Mouse (Mus musculus) CH12.LX (cell line): ENCODE data around the gene Traf3ip2. TPM values are rescaled to one million over a fixed set of nuclear protein-coding genes. Genes with fewer than 3 reads are reported as not detected.

Experiments
- DNase-seq: peaks from one replicate; pipeline ENCODE4 v3.0.0-alpha.2; 2013; ENCODE audit errors: extremely low read depth
- H3K27ac ChIP-seq: 2 replicates; pipeline ENCODE4 v1.5.1; 2012; ENCODE audit warnings: low read depth, mild to moderate bottlenecking, control low read depth, moderate library complexity; ENCODE audit not compliant: insufficient read depth
- H3K27me3 ChIP-seq: replicated peaks from 2 replicates; pipeline ENCODE3; 2012; ENCODE audit warnings: inconsistent platforms
- H3K36me3 ChIP-seq, 2 experiments: replicated peaks in 1 of 2; 2 replicates each; pipeline versions ENCODE3 to v1.6.1; 2012; ENCODE audit warnings: inconsistent platforms in 1 of 2, low read length in 1 of 2, mild to moderate bottlenecking in 1 of 2, mixed read lengths in 1 of 2, moderate library complexity in 1 of 2; ENCODE audit not compliant: control insufficient read depth in 1 of 2, insufficient read depth in 1 of 2
- H3K4me1 ChIP-seq, 2 experiments: 2 replicates each; pipeline ENCODE4 v1.6.1; 2012; ENCODE audit warnings: inconsistent platforms in 1 of 2, moderate library complexity in 1 of 2; ENCODE audit not compliant: insufficient read depth in 2 of 2, control insufficient read depth in 1 of 2
- H3K4me2 ChIP-seq: 2 replicates; pipeline ENCODE4 v1.6.1; 2012; ENCODE audit warnings: low read depth, mild to moderate bottlenecking, control low read depth; ENCODE audit not compliant: poor library complexity, insufficient read depth, severe bottlenecking
- H3K4me3 ChIP-seq, 3 experiments: fragments of 150-350 bp in 1 of 3; sonication (generic) in 1 of 3; replicated peaks in 1 of 3; 2 replicates each; pipeline versions ENCODE3 to v1.5.1; 2011 to 2012; ENCODE audit warnings: low read depth in 2 of 3, low read length in 2 of 3, mild to moderate bottlenecking in 2 of 3, moderate library complexity in 2 of 3, control low read depth in 1 of 3, improper control_type of control experiment in 1 of 3, inconsistent platforms in 1 of 3, mixed read lengths in 1 of 3; ENCODE audit not compliant: poor library complexity in 1 of 3
- H3K79me2 ChIP-seq: replicated peaks from 2 replicates; pipeline ENCODE4 v1.6.1; 2012; ENCODE audit warnings: mild to moderate bottlenecking, moderate library complexity; ENCODE audit not compliant: control insufficient read depth, poor library complexity, insufficient read depth, severe bottlenecking; ENCODE audit errors: extremely low read depth
- H3K9ac ChIP-seq: 2 replicates; pipeline ENCODE4 v1.6.1; 2012; ENCODE audit warnings: low read depth, mild to moderate bottlenecking, control low read depth, moderate library complexity; ENCODE audit not compliant: insufficient read depth
- H3K9me3 ChIP-seq: replicated peaks from 2 replicates; pipeline ENCODE3; 2012; ENCODE audit warnings: low read length, inconsistent platforms, mixed read lengths
- CHD1 ChIP-seq: IDR thresholded peaks from 2 replicates; pipeline ENCODE4 v1.6.1; 2012; ENCODE audit warnings: low read depth, low read length, improper control_type of control experiment, inconsistent platforms
- CTCF ChIP-seq, 2 experiments: IDR thresholded peaks in 1 of 2; conservative IDR thresholded peaks in 1 of 2; 2 replicates each; pipeline ENCODE4 v1.5.1; 2011 to 2012; ENCODE audit warnings: low read depth in 2 of 2, low read length in 2 of 2, improper control_type of control experiment in 1 of 2, inconsistent platforms in 1 of 2, mild to moderate bottlenecking in 1 of 2, moderate library complexity in 1 of 2
- EP300 ChIP-seq: IDR thresholded peaks from 2 replicates; pipeline ENCODE4 v1.6.1; 2011; ENCODE audit warnings: low read length, improper control_type of control experiment
- POLR2AphosphoS2 ChIP-seq: IDR thresholded peaks from 2 replicates; pipeline ENCODE4 v1.6.1; 2011; ENCODE audit warnings: low read depth, low read length, improper control_type of control experiment
- RAD21 ChIP-seq: IDR thresholded peaks from 2 replicates; pipeline ENCODE4 v1.6.1; 2011; ENCODE audit warnings: low read depth, mild to moderate bottlenecking, low read length, improper control_type of control experiment, moderate library complexity
- USF1 ChIP-seq: IDR thresholded peaks from 2 replicates; pipeline ENCODE4 v1.6.1; 2014; ENCODE audit warnings: low read depth, mild to moderate bottlenecking, inconsistent platforms, low read length, improper control_type of control experiment
- ZKSCAN1 ChIP-seq: IDR thresholded peaks from 2 replicates; pipeline ENCODE4 v1.6.1; 2012; ENCODE audit warnings: low read depth, inconsistent platforms, low read length, improper control_type of control experiment, borderline replicate concordance
- ZMIZ1 ChIP-seq: IDR thresholded peaks from 2 replicates; pipeline ENCODE4 v1.6.1; 2012; ENCODE audit warnings: low read depth, mild to moderate bottlenecking, inconsistent platforms, low read length, improper control_type of control experiment
- ZNF384 ChIP-seq: IDR thresholded peaks from 2 replicates; pipeline ENCODE4 v1.6.1; 2012; ENCODE audit warnings: low read depth, low read length, improper control_type of control experiment, inconsistent platforms
- dilution Hi-C: fragments of 300-500 bp; cut with MboI; formaldehyde crosslinking; loops from 2 replicates; pipeline ENCODE4 v1.14.3; 2020; ENCODE audit warnings: low sequenced_read_pairs; ENCODE audit not compliant: extremely low pct_unique_long_range_greater_than_20kb, extremely low pct_ligation_motif_present
- in situ Hi-C: fragments of 300-500 bp; cut with MboI; formaldehyde crosslinking; loops from 3 replicates; pipeline ENCODE4 v1.14.3; 2019; ENCODE audit warnings: low sequenced_read_pairs, low pct_ligation_motif_present, low pct_unique_long_range_greater_than_20kb, mixed read lengths
- polyA plus RNA-seq: library from polyadenylated mRNA; unstranded; fragments of >175 nt; gene quantifications from 2 replicates; pipeline ENCODE4 v1.2.1, GENCODE M21; 2012; ENCODE audit warnings: low read depth; ENCODE audit not compliant: insufficient read length
- total RNA-seq, 2 experiments: library from RNA; depleted of rRNA; stranded (reverse); fragments of 300-350 nt in 1 of 2; fragments of >200 nt in 1 of 2; gene quantifications; 2 replicates each; pipeline ENCODE4 v1.2.3; 2012 to 2014

The Traf3ip2 gene
- total and polyA plus RNA-seq, 3 experiments, result 9.2 to 23.4 (median 15.6) TPM

- no peak for DNase-seq
- no peaks in the 10 kb centered on the region for H3K79me2 ChIP-seq
- dilution Hi-C loops, result no loop called here
- peaks cover 0 to 2% of the 10 kb centered on the region in 2 experiments for H3K36me3 ChIP-seq
- no peak overlapping the region for H3K4me2 ChIP-seq
- in situ Hi-C loops, result no loop called here
- H3K4me1 ChIP-seq, result peaks cover 0 to 15% of the 10 kb centered on the region in 2 experiments; a peak in 2 of 4 replicates
- H3K4me3 ChIP-seq, result no peak overlapping the region
- no peaks in the 10 kb centered on the region for H3K27me3 ChIP-seq
- H3K27ac ChIP-seq, result no peak overlapping the region
- TF ChIP-seq ZNF384 (no peak), ZMIZ1 (no peak), CHD1 (no peak), USF1 (no peak), EP300 (no peak)
- TF ChIP-seq, all 38 proteins: peak for 0
- no peak overlapping the region for H3K9ac ChIP-seq
- no peaks in the 10 kb centered on the region for H3K9me3 ChIP-seq
These were observed 69.8 kb downstream of the Traf3ip2 start for GRCm38 (mm10) chr10:39682556-39682955.

GRCm38 (mm10) chr10:39683481-39683880, 70.7 kb downstream of the Traf3ip2 start:
- H3K4me2 ChIP-seq, result no peak overlapping the region
- peaks cover 0 to 2% of the 10 kb centered on the region in 2 experiments for H3K36me3 ChIP-seq
- H3K27me3 ChIP-seq, result no peaks in the 10 kb centered on the region
- in situ Hi-C loops, result no loop called here
- no peak overlapping the region for H3K27ac ChIP-seq
- no peaks in the 10 kb centered on the region for H3K79me2 ChIP-seq
- DNase-seq, result no peak
- TF ChIP-seq ZNF384 (no peak), POLR2AphosphoS2 (no peak), ZKSCAN1 (no peak)
- TF ChIP-seq, all 38 proteins: peak for 0
- Histone ChIP-seq H3K4me1 (peaks cover 2 to 24% of the 10 kb centered on the region in 2 experiments; a peak in 2 of 4 replicates), H3K9ac (no peak overlapping the region), H3K9me3 (no peaks in the 10 kb centered on the region), H3K4me3 (no peak overlapping the region)
- dilution Hi-C loops, result no loop called here

DNA sequence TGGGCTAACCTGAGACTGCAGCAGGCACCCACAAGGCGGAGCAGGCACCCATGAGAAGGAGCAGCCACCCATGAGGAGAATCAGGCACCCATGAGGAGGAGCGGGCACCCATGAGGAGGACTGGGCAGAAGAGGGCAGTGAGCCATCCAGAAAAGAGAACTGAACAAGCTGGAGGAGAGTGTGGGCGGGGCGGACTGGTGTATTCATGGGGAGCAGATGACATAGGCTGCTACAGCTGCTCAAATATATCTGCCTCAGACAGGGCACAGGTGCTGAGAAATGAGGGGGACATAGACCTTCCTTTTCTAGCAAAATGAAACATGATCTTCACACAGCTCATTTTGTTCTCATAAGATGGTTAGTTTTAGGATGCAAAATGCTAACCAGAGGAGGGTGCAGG, 74.1 kb downstream of the Traf3ip2 start:
- Histone ChIP-seq H3K79me2 (no peaks in the 10 kb centered on the region), H3K27ac (no peak overlapping the region), H3K27me3 (no peaks in the 10 kb centered on the region), H3K4me3 (no peak overlapping the region), H3K4me1 (peaks cover 2 to 48% of the 10 kb centered on the region in 2 experiments; a peak in 2 of 4 replicates), H3K9me3 (no peaks in the 10 kb centered on the region), H3K4me2 (no peak overlapping the region), H3K36me3 (no peaks in the 10 kb centered on the region), H3K9ac (no peak overlapping the region)
- dilution Hi-C loops (no loop called here), in situ Hi-C loops (no loop called here)
- TF ChIP-seq ZKSCAN1 (no peak), CTCF (conservative IDR thresholded peaks at IDR 0.05 in 1 of 2, IDR thresholded peaks at IDR 0.05 in 1 of 2; ENCODE audit: low read depth in 2 of 2, low read length in 2 of 2) (peak in 1 of 2 experiments; percentile 26; a peak in 1 of 4 replicates), RAD21 (peak; percentile 23)
- peak; percentile 63 for DNase-seq
